Mouse (Mus musculus): ENCODE measurements around the gene Smpd1. TPM values are rescaled to one million over a fixed set of nuclear protein-coding genes. Genes with fewer than 3 reads are reported as not detected.

Smpd1 gene
- 79.7 and 91.0 TPM in 2 replicates for polyA plus RNA-seq (2015; fragmentation: Nextera tagmentation; extraction: Ambion mirVana)

GRCm38 (mm10) chr7:105554212-105554942 is at the start of gene Smpd1:
Smpd1 (plus strand) TSS chr7:105554360.
- Histone ChIP-seq H3K4me2 (replicated peaks; ENCODE audit: low read depth) (peak within 1 kb of the TSS; percentile 82), H3K27me3 (ENCODE audit: control insufficient read depth, insufficient read depth, low read length) (no peaks in the 10 kb centered on the region), H3K4me3 (ENCODE audit: low read depth, low read length) (peak within 1 kb of the TSS; percentile 72), H3K36me3 (ENCODE audit: control insufficient read depth, insufficient read depth, low read length) (peaks cover 3% of the 10 kb centered on the region; the same call in 1 of the 2 replicates), H3K4me1 (replicated peaks; ENCODE audit: control insufficient read depth, insufficient read depth) (peaks cover 3% of the 10 kb centered on the region; the same call in 1 of the 2 replicates), H3K9ac (ENCODE audit: low read length) (peak within 1 kb of the TSS; percentile 72), H3K9me3 (ENCODE audit: control insufficient read depth, low read length) (no peaks in the 10 kb centered on the region), H3K27ac (replicated peaks) (peak within 1 kb of the TSS; percentile 50; the same call in 1 of the 2 replicates)
- WGBS = 2% methylated on average over 26 of the region's 26 CpGs
- DNase-seq (ENCODE audit: low spot score) (peak; percentile 87), ATAC-seq (ENCODE audit: low FRiP score, low TSS enrichment) (peak; percentile 92)
- TF ChIP-seq EP300 (optimal IDR thresholded peaks at IDR 0.05) (no peak), CTCF (IDR thresholded peaks at IDR 0.05; ENCODE audit: low read depth) (peak; percentile 1; the same call in 1 of the 2 replicates)

GRCm38 (mm10) chr7:105507257-105507656 is 46.9 kb upstream of the Smpd1 start:
- Histone ChIP-seq H3K36me3 (ENCODE audit: control insufficient read depth, insufficient read depth, low read length) (no peaks in the 10 kb centered on the region), H3K4me3 (ENCODE audit: low read depth, low read length) (no peak overlapping the region), H3K27ac (replicated peaks) (no peak overlapping the region), H3K9ac (ENCODE audit: low read length) (no peak overlapping the region), H3K4me1 (replicated peaks; ENCODE audit: control insufficient read depth, insufficient read depth) (no peaks in the 10 kb centered on the region), H3K27me3 (ENCODE audit: control insufficient read depth, insufficient read depth, low read length) (no peaks in the 10 kb centered on the region), H3K9me3 (ENCODE audit: control insufficient read depth, low read length) (no peaks in the 10 kb centered on the region), H3K4me2 (replicated peaks; ENCODE audit: low read depth) (no peak overlapping the region)
- no peak for DNase-seq (ENCODE audit: low spot score)
- TF ChIP-seq EP300 (optimal IDR thresholded peaks at IDR 0.05) = no peak
- no peak for TF ChIP-seq CTCF (IDR thresholded peaks at IDR 0.05; ENCODE audit: low read depth)
- ATAC-seq (ENCODE audit: low FRiP score, low TSS enrichment) = no peak
- WGBS = 61% methylated on average over 4 of the region's 4 CpGs

DNA sequence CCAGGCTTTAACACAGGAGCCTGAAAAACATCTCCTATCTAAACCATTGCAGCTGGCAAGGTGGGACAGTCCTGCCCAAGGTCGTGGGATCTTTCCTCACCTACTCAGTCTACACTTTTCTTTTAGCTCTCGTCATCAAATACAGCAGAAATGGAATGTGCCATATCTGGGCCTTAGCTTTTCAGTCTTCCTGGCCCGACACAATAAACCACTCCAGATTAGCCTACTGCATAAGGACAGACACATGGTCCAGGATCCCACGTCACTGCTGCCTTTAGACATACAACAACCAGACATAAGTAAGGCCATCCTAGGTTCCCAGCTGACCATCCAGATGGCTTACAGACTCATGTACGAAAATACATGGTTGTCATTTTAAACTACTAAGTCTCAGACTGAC is 44.0 kb upstream of the Smpd1 start:
- WGBS = 78% methylated on average over 5 of the region's 5 CpGs
- ATAC-seq (ENCODE audit: low FRiP score, low TSS enrichment) = no peak

GRCm38 (mm10) chr7:105513845-105514291 is 40.3 kb upstream of the Smpd1 start:
- H3K27ac ChIP-seq (replicated peaks) = no peak overlapping the region
- 37% methylated on average over 5 of the region's 5 CpGs for WGBS
- DNase-seq (ENCODE audit: low spot score) = no peak
- no peak for ATAC-seq (ENCODE audit: low FRiP score, low TSS enrichment)
- TF ChIP-seq CTCF (IDR thresholded peaks at IDR 0.05; ENCODE audit: low read depth) = no peak
- TF ChIP-seq EP300 (optimal IDR thresholded peaks at IDR 0.05) = no peak
- no peaks in the 10 kb centered on the region for H3K36me3 ChIP-seq (ENCODE audit: control insufficient read depth, insufficient read depth, low read length)
- H3K9ac ChIP-seq (ENCODE audit: low read length) = no peak overlapping the region
- H3K4me3 ChIP-seq (ENCODE audit: low read depth, low read length) = no peak overlapping the region
- H3K27me3 ChIP-seq (ENCODE audit: control insufficient read depth, insufficient read depth, low read length) = no peaks in the 10 kb centered on the region
- no peaks in the 10 kb centered on the region for H3K4me1 ChIP-seq (replicated peaks; ENCODE audit: control insufficient read depth, insufficient read depth)
- H3K9me3 ChIP-seq (ENCODE audit: control insufficient read depth, low read length) = no peaks in the 10 kb centered on the region
- H3K4me2 ChIP-seq (replicated peaks; ENCODE audit: low read depth) = no peak overlapping the region

More for the DNA sequence above, 44.0 kb upstream of the Smpd1 start:
- Histone ChIP-seq H3K9ac (ENCODE audit: low read length) (no peak overlapping the region), H3K4me1 (replicated peaks; ENCODE audit: control insufficient read depth, insufficient read depth) (no peaks in the 10 kb centered on the region), H3K9me3 (ENCODE audit: control insufficient read depth, low read length) (no peaks in the 10 kb centered on the region), H3K4me2 (replicated peaks; ENCODE audit: low read depth) (no peak overlapping the region), H3K27me3 (ENCODE audit: control insufficient read depth, insufficient read depth, low read length) (no peaks in the 10 kb centered on the region), H3K27ac (replicated peaks) (no peak overlapping the region), H3K36me3 (ENCODE audit: control insufficient read depth, insufficient read depth, low read length) (no peaks in the 10 kb centered on the region), H3K4me3 (ENCODE audit: low read depth, low read length) (no peak overlapping the region)
- DNase-seq (ENCODE audit: low spot score) = no peak
- TF ChIP-seq EP300 (optimal IDR thresholded peaks at IDR 0.05) = no peak
- no peak for TF ChIP-seq CTCF (IDR thresholded peaks at IDR 0.05; ENCODE audit: low read depth)

- H3K36me3 ChIP-seq (ENCODE audit: control insufficient read depth, insufficient read depth, low read length) = no peaks in the 10 kb centered on the region
- WGBS = 30% methylated on average over 5 of the region's 5 CpGs
- H3K4me2 ChIP-seq (replicated peaks; ENCODE audit: low read depth) = no peak overlapping the region
- TF ChIP-seq CTCF (IDR thresholded peaks at IDR 0.05; ENCODE audit: low read depth) = no peak
- TF ChIP-seq EP300 (optimal IDR thresholded peaks at IDR 0.05) = no peak
- no peaks in the 10 kb centered on the region for H3K9me3 ChIP-seq (ENCODE audit: control insufficient read depth, low read length)
- H3K4me1 ChIP-seq (replicated peaks; ENCODE audit: control insufficient read depth, insufficient read depth) = no peaks in the 10 kb centered on the region
- H3K4me3 ChIP-seq (ENCODE audit: low read depth, low read length) = no peak overlapping the region
- DNase-seq (ENCODE audit: low spot score) (no peak), ATAC-seq (ENCODE audit: low FRiP score, low TSS enrichment) (no peak)
- H3K9ac ChIP-seq (ENCODE audit: low read length) = no peak overlapping the region
- no peak overlapping the region for H3K27ac ChIP-seq (replicated peaks)
- no peaks in the 10 kb centered on the region for H3K27me3 ChIP-seq (ENCODE audit: control insufficient read depth, insufficient read depth, low read length)
These were observed 39.6 kb upstream of the Smpd1 start for GRCm38 (mm10) chr7:105514561-105514960.

- Histone ChIP-seq H3K9ac (ENCODE audit: low read length) (no peak overlapping the region), H3K36me3 (ENCODE audit: control insufficient read depth, insufficient read depth, low read length) (no peaks in the 10 kb centered on the region), H3K4me1 (replicated peaks; ENCODE audit: control insufficient read depth, insufficient read depth) (no peaks in the 10 kb centered on the region), H3K9me3 (ENCODE audit: control insufficient read depth, low read length) (no peaks in the 10 kb centered on the region), H3K27me3 (ENCODE audit: control insufficient read depth, insufficient read depth, low read length) (no peaks in the 10 kb centered on the region), H3K27ac (replicated peaks) (no peak overlapping the region), H3K4me2 (replicated peaks; ENCODE audit: low read depth) (no peak overlapping the region), H3K4me3 (ENCODE audit: low read depth, low read length) (no peak overlapping the region)
- 0 out of 2 replicates have a peak, but pooled peaks have one; percentile 44 for ATAC-seq (ENCODE audit: low FRiP score, low TSS enrichment)
- TF ChIP-seq EP300 (optimal IDR thresholded peaks at IDR 0.05) (no peak), CTCF (IDR thresholded peaks at IDR 0.05; ENCODE audit: low read depth) (peak; percentile 97)
- WGBS = 5% methylated on average over 5 of the region's 5 CpGs
- peak; percentile 76 for DNase-seq (ENCODE audit: low spot score)
These were observed 39.0 kb upstream of the Smpd1 start for GRCm38 (mm10) chr7:105515178-105515577.

All from stomach, postnatal 0 days (tissue).